Mouse (Mus musculus): Measurements from ENCODE around the gene Mcu. TPM values are rescaled to one million over a fixed set of nuclear protein-coding genes. Genes with fewer than 3 reads are reported as not detected.

Mcu gene
- polyA plus RNA-seq, 1 experiment from 2014 or later = 10.2 TPM

DNA sequence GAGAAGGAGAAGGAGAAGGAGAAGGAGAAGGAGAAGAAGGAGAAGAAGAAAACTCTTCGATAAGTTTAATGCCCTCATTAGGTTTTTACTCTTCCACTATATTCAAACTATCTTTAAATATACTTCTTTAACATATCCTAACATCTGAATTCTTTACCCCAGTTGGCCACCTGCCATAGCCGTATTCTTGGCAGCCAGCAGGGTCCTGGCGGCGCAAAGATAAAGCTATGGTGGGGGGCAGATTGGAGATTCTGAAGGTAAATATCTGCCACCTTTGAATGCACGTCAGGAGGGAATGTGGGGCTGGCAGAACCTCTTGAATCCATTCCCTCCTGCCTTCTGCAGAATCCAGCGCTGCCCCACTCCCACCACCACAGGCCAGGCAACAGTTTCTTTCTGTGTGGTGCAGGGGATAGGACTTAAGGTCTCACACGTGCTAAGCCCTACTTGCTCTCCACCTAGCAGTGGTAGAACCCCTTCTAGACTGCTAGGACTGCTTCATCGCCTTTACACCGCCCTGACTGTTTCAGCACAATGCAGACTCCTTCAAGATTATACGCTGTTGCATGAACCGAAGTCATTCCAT, 11.5 kb downstream of the Mcu start:
- 59% methylated on average over 11 of the region's 11 CpGs for WGBS (ENCODE audit: insufficient replicate concordance)
- Histone ChIP-seq H3K27me3 (no peaks in the 10 kb centered on the region), H3K27ac (replicated peaks) (no peak overlapping the region)

DNA sequence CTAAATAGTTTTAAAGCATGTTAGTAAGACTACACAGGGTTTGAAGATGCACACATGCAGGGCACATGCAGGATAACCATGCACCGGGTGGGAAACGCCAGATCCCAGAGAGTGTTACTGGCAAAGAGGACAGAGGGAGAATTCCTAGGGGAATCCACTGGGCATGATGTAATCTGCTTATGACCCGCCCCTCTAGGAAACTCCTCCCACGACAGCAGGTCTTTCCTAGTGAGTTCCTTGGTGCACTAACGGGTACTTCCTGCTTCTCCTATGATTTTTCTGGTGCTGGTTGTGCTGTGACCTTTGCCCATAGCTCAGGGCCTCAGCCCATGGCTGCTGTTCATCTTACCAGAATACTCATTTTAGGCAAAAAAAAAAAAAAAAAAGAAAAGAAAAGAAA, 12.6 kb downstream of the Mcu start:
- no peak overlapping the region for H3K4me3 ChIP-seq (replicated peaks)
- no peaks in the 10 kb centered on the region for H3K36me3 ChIP-seq (replicated peaks)
- no peak overlapping the region for H3K4me2 ChIP-seq
- H3K27ac ChIP-seq (replicated peaks) = no peak overlapping the region
- 50% methylated on average over 5 of the region's 5 CpGs for WGBS (ENCODE audit: insufficient replicate concordance)
- H3K9ac ChIP-seq = no peak overlapping the region
- peaks cover 4% of the 10 kb centered on the region for H3K4me1 ChIP-seq (replicated peaks)
- H3K27me3 ChIP-seq = no peaks in the 10 kb centered on the region
- ATAC-seq (ENCODE audit: insufficient read depth) = no peak
- no peaks in the 10 kb centered on the region for H3K9me3 ChIP-seq (replicated peaks)

More for the DNA sequence above, 11.5 kb downstream of the Mcu start:
- no peaks in the 10 kb centered on the region for H3K36me3 ChIP-seq (replicated peaks)
- ATAC-seq (ENCODE audit: insufficient read depth) = no peak
- no peaks in the 10 kb centered on the region for H3K9me3 ChIP-seq (replicated peaks)
- no peak overlapping the region for H3K4me3 ChIP-seq (replicated peaks)
- no peak overlapping the region for H3K9ac ChIP-seq
- H3K4me1 ChIP-seq (replicated peaks) = peaks cover 4% of the 10 kb centered on the region
- no peak overlapping the region for H3K4me2 ChIP-seq

DNA sequence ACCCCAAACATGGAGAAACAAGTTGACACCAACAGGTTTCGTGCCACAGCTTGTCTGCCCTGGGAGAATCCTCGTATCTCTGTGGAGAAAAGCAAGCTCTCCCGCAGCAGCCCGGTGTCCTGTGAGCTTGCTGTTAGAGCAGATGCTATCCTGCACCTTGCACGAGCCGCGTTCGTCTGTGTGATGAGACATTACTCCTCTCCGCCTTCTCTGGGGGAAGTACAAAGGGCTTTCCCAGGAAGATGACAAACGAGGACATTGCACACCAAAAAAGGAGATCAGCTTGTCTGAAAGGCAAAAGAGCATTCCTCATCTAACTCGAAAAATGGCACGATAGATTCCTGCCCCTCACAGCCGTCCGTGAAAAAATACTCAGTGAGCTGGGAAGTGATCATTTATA, 13.6 kb downstream of the Mcu start:
- Histone ChIP-seq H3K9ac (no peak overlapping the region), H3K27me3 (no peaks in the 10 kb centered on the region), H3K36me3 (replicated peaks) (no peaks in the 10 kb centered on the region), H3K27ac (replicated peaks) (no peak overlapping the region), H3K4me3 (replicated peaks) (no peak overlapping the region), H3K4me1 (replicated peaks) (peaks cover 4% of the 10 kb centered on the region), H3K9me3 (replicated peaks) (no peaks in the 10 kb centered on the region), H3K4me2 (no peak overlapping the region)
- WGBS (ENCODE audit: insufficient replicate concordance) = 75% methylated on average over 14 of the region's 14 CpGs
- no peak for ATAC-seq (ENCODE audit: insufficient read depth)

DNA sequence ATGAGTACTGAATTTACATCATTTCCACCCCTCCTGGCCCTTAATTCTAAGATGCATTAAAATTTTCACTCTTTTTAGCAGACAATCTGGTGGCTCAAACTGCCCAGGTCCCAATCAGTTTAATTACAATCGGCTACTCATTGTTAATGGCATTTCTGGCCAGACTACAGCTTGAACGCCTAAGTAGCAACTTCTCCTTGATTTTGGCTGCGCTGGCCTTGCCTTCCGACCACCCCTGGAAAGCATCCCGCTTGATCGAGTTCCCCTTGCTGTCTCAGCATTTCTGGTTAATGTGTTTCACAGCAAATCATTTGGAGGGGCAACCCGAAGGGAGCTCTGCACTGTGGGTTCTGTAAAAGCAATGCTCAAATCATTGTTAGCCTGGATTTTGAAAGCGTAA, 14.4 kb downstream of the Mcu start:
- H3K4me3 ChIP-seq (replicated peaks) = no peak overlapping the region
- no peak for ATAC-seq (ENCODE audit: insufficient read depth)

DNA sequence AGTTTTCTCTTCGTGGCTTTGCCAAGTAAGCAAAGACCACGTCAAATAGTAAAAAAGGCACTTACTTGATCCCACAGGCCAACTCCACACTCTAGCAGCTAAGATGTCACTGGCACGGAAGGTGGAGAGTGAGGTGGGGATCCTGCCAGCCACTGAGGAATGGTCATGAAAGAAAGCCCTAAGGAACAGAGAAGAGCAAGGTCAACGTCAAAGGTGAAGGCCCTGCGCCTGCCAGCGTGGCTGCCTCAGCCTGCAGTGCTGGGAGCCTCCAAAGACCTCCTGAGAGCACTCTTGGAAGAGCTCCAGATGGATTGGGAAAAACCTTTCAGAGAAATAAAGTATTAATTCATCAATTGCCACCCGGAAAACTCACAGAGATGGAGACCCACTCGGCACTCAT, 16.0 kb downstream of the Mcu start:
- no peak for ATAC-seq (ENCODE audit: insufficient read depth)
- Histone ChIP-seq H3K9ac (no peak overlapping the region), H3K36me3 (replicated peaks) (no peaks in the 10 kb centered on the region), H3K4me2 (no peak overlapping the region), H3K4me1 (replicated peaks) (peaks cover 4% of the 10 kb centered on the region), H3K27ac (replicated peaks) (no peak overlapping the region), H3K9me3 (replicated peaks) (no peaks in the 10 kb centered on the region), H3K27me3 (no peaks in the 10 kb centered on the region), H3K4me3 (replicated peaks) (no peak overlapping the region)
- WGBS (ENCODE audit: insufficient replicate concordance) = 70% methylated on average over 8 of the region's 8 CpGs

More for the DNA sequence above, 14.4 kb downstream of the Mcu start:
- Histone ChIP-seq H3K4me2 (no peak overlapping the region), H3K9ac (no peak overlapping the region), H3K9me3 (replicated peaks) (no peaks in the 10 kb centered on the region), H3K27me3 (no peaks in the 10 kb centered on the region), H3K4me1 (replicated peaks) (peaks cover 4% of the 10 kb centered on the region), H3K36me3 (replicated peaks) (no peaks in the 10 kb centered on the region), H3K27ac (replicated peaks) (no peak overlapping the region)
- 71% methylated on average over 8 of the region's 8 CpGs for WGBS (ENCODE audit: insufficient replicate concordance)

DNA sequence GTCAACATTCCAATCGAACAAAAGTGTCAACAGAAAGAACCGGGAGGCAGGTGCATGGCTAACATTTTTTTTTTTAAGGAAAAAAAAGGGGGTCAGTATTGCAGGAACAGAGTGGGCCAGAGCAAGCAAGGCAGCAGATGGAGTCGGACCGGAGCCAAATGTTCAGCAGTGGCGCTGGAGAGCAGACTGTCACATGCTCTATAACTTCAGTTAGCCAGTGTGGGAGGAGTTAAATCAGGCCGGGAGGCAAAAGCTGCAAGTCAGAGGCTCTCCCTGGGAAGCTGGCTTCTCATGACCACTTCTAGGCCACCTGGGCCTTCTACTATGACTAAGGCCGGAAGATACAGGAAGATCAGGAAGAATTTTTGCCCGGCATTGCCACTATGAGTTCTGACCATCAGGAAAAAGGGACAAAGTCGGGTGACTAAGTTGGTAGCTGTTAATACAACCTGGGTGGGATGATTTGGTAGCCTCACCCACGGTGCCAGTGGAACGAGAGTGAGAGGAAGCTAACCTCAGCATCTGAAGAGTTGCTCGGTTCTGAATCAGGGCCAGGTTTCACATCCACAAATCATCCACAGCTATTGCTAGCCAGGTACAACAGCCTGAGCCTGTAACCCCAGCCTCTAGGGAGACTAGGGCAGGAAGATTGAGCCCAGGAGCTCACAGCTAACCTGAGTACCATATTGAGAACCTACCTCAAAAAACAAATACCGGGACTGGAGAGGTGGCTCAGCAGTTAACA, 22.5 kb downstream of the Mcu start:
- no peak overlapping the region for H3K4me2 ChIP-seq
- no peaks in the 10 kb centered on the region for H3K9me3 ChIP-seq (replicated peaks)
- 65% methylated on average over 13 of the region's 13 CpGs for WGBS (ENCODE audit: insufficient replicate concordance)
- H3K4me1 ChIP-seq (replicated peaks) = 0 out of 2 replicates have a peak, but pooled peaks cover 7% of the 10 kb centered on the region
- H3K4me3 ChIP-seq (replicated peaks) = no peak overlapping the region
- H3K9ac ChIP-seq = no peak overlapping the region
- H3K27ac ChIP-seq (replicated peaks) = no peak overlapping the region
- H3K27me3 ChIP-seq = no peaks in the 10 kb centered on the region
- no peak for ATAC-seq (ENCODE audit: insufficient read depth)
- H3K36me3 ChIP-seq (replicated peaks) = no peaks in the 10 kb centered on the region; the same call in 1 of the 2 replicates

DNA sequence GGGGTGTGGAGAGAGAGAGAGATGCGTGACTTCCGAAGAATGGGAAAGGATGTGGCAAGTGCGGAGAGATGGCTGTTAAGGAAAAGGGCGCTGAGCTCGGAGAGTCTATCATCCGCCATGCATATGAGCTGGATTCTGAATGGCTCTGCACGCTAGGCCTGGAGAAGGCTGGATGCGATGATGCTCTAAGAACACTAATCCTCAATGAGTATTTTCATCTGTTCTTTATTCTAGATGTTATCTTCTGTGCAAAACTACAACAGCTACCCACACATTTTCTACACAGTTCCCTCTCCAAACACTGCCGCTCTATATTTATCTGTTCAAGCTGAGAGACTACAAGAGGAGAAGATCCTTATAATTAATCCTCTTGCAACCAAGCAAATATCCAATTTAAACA, 25.9 kb downstream of the Mcu start:
- Histone ChIP-seq H3K27ac (replicated peaks) (no peak overlapping the region), H3K9me3 (replicated peaks) (no peaks in the 10 kb centered on the region), H3K4me3 (replicated peaks) (no peak overlapping the region), H3K4me2 (no peak overlapping the region), H3K4me1 (replicated peaks) (0 out of 2 replicates have a peak, but pooled peaks cover 7% of the 10 kb centered on the region), H3K36me3 (replicated peaks) (no peaks in the 10 kb centered on the region; the same call in 1 of the 2 replicates), H3K27me3 (no peaks in the 10 kb centered on the region), H3K9ac (no peak overlapping the region)
- no peak for ATAC-seq (ENCODE audit: insufficient read depth)
- 88% methylated on average over 9 of the region's 9 CpGs for WGBS (ENCODE audit: insufficient replicate concordance)

DNA sequence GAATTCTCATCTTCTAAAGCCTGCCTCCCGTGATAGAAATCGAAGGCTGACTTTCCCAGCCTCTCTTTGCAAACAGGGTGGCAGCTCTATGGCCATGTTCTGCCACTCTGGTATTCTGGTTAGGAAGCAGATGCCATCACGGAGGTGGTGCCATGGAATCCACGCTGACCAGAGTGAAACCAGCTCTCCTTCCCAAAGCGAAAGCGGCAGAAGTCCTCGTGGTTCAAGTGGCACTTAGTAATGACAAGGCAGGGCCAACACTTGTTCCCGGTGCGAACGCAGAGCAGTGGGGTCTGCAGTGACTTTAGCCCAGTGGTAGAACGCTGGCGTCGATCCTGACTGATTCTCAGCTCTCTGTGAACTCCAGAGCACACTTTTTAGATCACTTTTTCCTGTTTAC, 26.6 kb downstream of the Mcu start:
- H3K27ac ChIP-seq (replicated peaks) = no peak overlapping the region
- H3K36me3 ChIP-seq (replicated peaks) = no peaks in the 10 kb centered on the region; the same call in 1 of the 2 replicates
- peak overlapping the region; percentile 43 for H3K4me2 ChIP-seq
- no peaks in the 10 kb centered on the region for H3K27me3 ChIP-seq
- no peak overlapping the region for H3K9ac ChIP-seq
- H3K9me3 ChIP-seq (replicated peaks) = no peaks in the 10 kb centered on the region
- 42% methylated on average over 13 of the region's 13 CpGs for WGBS (ENCODE audit: insufficient replicate concordance)
- no peak for ATAC-seq (ENCODE audit: insufficient read depth)
- 0 out of 2 replicates have a peak, but pooled peaks cover 7% of the 10 kb centered on the region for H3K4me1 ChIP-seq (replicated peaks)
- H3K4me3 ChIP-seq (replicated peaks) = 0 out of 2 replicates have a peak overlapping the region, but pooled peaks have one; percentile 7

DNA sequence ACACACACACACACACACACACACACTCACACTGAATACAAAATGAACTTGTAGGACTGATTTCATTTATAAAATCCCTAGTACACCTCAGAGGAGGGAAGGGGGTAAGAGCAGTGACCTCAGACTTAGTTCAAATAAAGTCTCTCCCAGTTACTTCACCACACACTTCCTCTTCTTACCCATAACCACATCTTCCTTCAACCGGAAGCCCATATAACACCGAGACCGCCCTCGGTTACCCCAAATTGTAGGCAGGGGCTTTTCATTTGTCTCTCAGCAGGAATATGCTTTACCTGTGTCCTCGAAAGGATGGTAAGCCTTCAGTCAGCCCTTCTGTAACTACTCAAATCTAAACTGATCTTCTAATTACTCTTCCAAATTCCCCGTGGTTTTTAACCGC, 27.1 kb downstream of the Mcu start:
- H3K4me2 ChIP-seq = peak overlapping the region; percentile 43
- no peaks in the 10 kb centered on the region; the same call in 1 of the 2 replicates for H3K36me3 ChIP-seq (replicated peaks)
- no peaks in the 10 kb centered on the region for H3K27me3 ChIP-seq
- H3K9me3 ChIP-seq (replicated peaks) = no peaks in the 10 kb centered on the region
- 23% methylated on average over 7 of the region's 7 CpGs for WGBS (ENCODE audit: insufficient replicate concordance)
- H3K27ac ChIP-seq (replicated peaks) = no peak overlapping the region
- ATAC-seq (ENCODE audit: insufficient read depth) = no peak
- no peak overlapping the region for H3K9ac ChIP-seq
- 0 out of 2 replicates have a peak overlapping the region, but pooled peaks have one; percentile 7 for H3K4me3 ChIP-seq (replicated peaks)
- H3K4me1 ChIP-seq (replicated peaks) = 0 out of 2 replicates have a peak, but pooled peaks cover 7% of the 10 kb centered on the region

DNA sequence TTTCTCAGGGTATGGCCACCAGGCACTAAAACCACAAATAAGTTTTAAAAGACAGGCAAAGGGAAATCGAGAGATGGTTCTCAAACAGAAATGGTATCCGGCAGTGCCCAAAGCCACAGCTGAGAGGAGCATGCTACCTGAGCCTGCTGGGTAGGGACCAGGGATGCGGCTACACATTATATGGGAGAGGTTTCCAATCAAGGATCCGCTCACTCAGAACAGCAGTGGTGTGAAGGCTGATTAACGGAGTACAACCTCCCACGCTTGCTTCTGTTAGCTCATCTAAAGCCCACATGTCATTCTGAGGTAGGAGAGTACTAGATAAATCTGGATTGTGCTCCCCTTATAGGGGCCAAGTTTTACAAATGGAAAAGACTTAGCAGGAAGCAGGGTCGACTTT, 28.4 kb downstream of the Mcu start:
- Histone ChIP-seq H3K9me3 (replicated peaks) (no peaks in the 10 kb centered on the region), H3K4me3 (replicated peaks) (no peak overlapping the region), H3K27ac (replicated peaks) (no peak overlapping the region), H3K27me3 (no peaks in the 10 kb centered on the region), H3K9ac (no peak overlapping the region), H3K4me2 (no peak overlapping the region), H3K4me1 (replicated peaks) (0 out of 2 replicates have a peak, but pooled peaks cover 7% of the 10 kb centered on the region), H3K36me3 (replicated peaks) (no peaks in the 10 kb centered on the region; the same call in 1 of the 2 replicates)
- ATAC-seq (ENCODE audit: insufficient read depth) = no peak
- 67% methylated on average over 7 of the region's 7 CpGs for WGBS (ENCODE audit: insufficient replicate concordance)

DNA sequence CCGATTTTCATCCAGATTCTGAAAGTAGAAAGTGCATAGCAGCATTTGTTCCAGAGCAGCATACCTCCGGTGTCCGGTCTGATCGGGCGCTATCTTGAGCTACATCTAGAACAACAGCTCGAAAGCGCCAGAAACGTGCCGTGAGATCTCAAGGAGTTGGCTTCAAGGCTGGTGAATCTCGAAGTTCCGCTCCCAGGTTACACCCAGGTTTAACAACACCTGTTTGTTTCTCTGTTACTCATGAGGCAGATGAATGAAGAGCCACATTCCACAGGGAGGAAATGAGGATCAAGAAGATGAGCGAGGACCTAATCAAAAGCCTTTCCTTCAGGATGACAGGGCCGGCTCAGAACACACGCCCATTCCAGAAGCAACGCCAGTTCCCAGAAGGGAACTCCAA, 29.7 kb downstream of the Mcu start:
- no peaks in the 10 kb centered on the region for H3K27me3 ChIP-seq
- H3K27ac ChIP-seq (replicated peaks) = no peak overlapping the region
- H3K4me1 ChIP-seq (replicated peaks) = peaks cover 15% of the 10 kb centered on the region
- H3K4me2 ChIP-seq = no peak overlapping the region
- WGBS (ENCODE audit: insufficient replicate concordance) = 77% methylated on average over 15 of the region's 15 CpGs
- H3K36me3 ChIP-seq (replicated peaks) = no peaks in the 10 kb centered on the region; the same call in 1 of the 2 replicates
- H3K9ac ChIP-seq = no peak overlapping the region
- no peak overlapping the region for H3K4me3 ChIP-seq (replicated peaks)
- ATAC-seq (ENCODE audit: insufficient read depth) = no peak
- no peaks in the 10 kb centered on the region for H3K9me3 ChIP-seq (replicated peaks)

All from liver, embryonic 15.5 days (tissue).